Mouse (Mus musculus) midbrain, embryonic 14.5 days (tissue): Measurements from ENCODE around the gene Slc35b2. TPM values are rescaled to one million over a fixed set of nuclear protein-coding genes. Genes with fewer than 3 reads are reported as not detected.

Experiments used
- ATAC-seq: fragments of 200-750 bp; cut with Nextera tagmentation; 2 replicates; pipeline ENCODE4 v1.8.0; 2017; ENCODE audit warnings: moderate number of reproducible peaks, moderate library complexity; ENCODE audit not compliant: low FRiP score, low TSS enrichment
- DNase-seq: peaks from one replicate; pipeline ENCODE4 v3.0.0-alpha.2; 2015
- H3K27ac ChIP-seq: fragments of 300-500 bp; sonication (generic); replicated peaks from 2 replicates; pipeline ENCODE4 v1.5.1; 2014; ENCODE audit warnings: mild to moderate bottlenecking, low read depth, low read length, moderate library complexity
- H3K27me3 ChIP-seq: fragments of 300-500 bp; sonication (generic); 2 replicates; pipeline ENCODE4 v1.6.1; 2014; ENCODE audit warnings: low read length, control low read depth, mixed read lengths; ENCODE audit not compliant: control insufficient read depth, insufficient read depth
- H3K36me3 ChIP-seq: fragments of 300-500 bp; sonication (generic); 2 replicates; pipeline ENCODE4 v1.6.1; 2014; ENCODE audit warnings: low read length, control low read depth; ENCODE audit not compliant: control insufficient read depth, insufficient read depth
- H3K4me1 ChIP-seq: fragments of 300-500 bp; sonication (generic); 2 replicates; pipeline ENCODE4 v1.6.1; 2014; ENCODE audit warnings: mild to moderate bottlenecking, antibody characterized with exemption, low read length, control low read depth; ENCODE audit not compliant: control insufficient read depth, insufficient read depth
- H3K4me2 ChIP-seq: fragments of 300-500 bp; sonication (generic); 2 replicates; pipeline ENCODE4 v1.6.1; 2014; ENCODE audit warnings: mild to moderate bottlenecking, low read length, moderate library complexity
- H3K4me3 ChIP-seq: fragments of 300-500 bp; sonication (generic); replicated peaks from 2 replicates; pipeline ENCODE4 v1.5.1; 2014; ENCODE audit warnings: low read depth, low read length
- H3K9ac ChIP-seq: fragments of 300-500 bp; sonication (generic); replicated peaks from 2 replicates; pipeline ENCODE4 v1.6.1; 2014; ENCODE audit warnings: mild to moderate bottlenecking, low read length, moderate library complexity
- H3K9me3 ChIP-seq: fragments of 300-500 bp; sonication (generic); 2 replicates; pipeline ENCODE4 v1.6.1; 2016; ENCODE audit warnings: low read length, control low read depth, mixed read lengths; ENCODE audit not compliant: control insufficient read depth
- WGBS: fragments of 180-500 bp; shearing (Covaris S2); extraction: QIAGEN DNeasy Blood & Tissue Kit; methylation state at CpG from one replicate; pipeline ENCODE4 v1.1.7; 2014; 5-methylcytosine and 5-hydroxymethylcytosine counted together
- polyA plus RNA-seq: library from polyadenylated mRNA; unstranded; fragments of >200 nt; fragmentation: Nextera tagmentation; extraction: Ambion mirVana; gene quantifications from 2 replicates; pipeline ENCODE4 v1.2.1, GENCODE M21; 2014

Slc35b2 gene
- polyA plus RNA-seq, 1 experiment from 2014 or later: 77.1 TPM

DNA sequence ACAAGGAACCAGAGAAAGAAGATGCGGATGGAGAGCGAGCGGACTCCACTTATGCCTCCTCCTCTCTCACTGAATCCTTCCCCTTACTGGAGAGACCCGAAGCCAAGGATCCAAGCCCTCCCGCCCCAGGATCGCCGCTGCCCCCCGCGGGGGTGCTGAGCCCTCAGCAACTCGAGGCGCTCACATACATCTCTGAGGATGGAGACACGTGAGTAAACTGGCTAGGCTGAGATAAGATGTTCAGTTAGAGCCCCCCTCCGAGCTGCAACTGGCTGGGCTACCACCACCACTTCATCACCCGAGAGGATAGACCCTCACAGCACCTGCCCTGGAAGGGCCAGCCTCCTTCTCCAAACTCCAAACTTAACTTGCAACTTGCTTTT lies 7.6 kb upstream of the Slc35b2 start:
- Histone ChIP-seq H3K4me2 (peak overlapping the region; percentile 96), H3K27me3 (no peaks in the 10 kb centered on the region), H3K4me1 (peaks cover 14% of the 10 kb centered on the region; the same call in 1 of the 2 replicates), H3K9ac (peak overlapping the region; percentile 66), H3K27ac (no peak overlapping the region), H3K36me3 (no peaks in the 10 kb centered on the region), H3K4me3 (peak overlapping the region; percentile 59), H3K9me3 (no peaks in the 10 kb centered on the region)
- DNase-seq (no peak), ATAC-seq (no peak)
- 1% methylated on average over 14 of the region's 14 CpGs for WGBS

DNA sequence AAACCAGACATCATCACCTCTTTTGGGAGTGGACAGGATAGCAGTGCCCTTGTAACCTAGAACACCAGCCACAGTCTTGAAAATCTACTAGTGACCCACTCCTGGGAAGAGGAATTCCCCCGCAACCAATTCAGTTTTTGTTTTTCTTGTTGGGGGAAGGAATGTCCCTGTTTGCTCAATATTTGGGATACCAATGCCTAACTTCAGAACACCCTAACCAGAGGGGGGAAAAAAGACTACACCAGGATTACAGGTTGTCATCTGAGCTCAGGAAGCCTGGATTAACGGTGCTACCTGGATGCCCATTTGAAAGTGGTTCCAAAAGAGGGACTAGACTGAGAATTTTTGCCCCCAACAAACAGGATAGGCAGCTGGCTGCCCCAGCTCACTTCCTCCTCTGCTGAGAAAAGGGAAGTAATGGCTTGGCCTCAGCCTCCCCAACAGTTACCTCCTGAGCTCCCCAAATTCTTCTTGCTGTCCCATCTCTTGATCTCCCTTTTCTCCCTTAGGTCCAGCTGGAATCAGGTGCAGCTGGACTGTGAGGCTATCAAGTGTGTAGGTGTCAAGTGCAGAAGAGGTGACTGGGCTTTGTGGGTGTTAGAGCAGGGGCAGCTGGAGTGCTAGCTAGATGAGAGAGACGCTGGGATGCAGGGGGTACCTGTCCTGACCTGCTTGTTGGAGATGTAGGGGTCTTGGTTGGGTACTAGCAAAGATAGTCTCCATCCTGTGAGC lies 7.0 kb upstream of the Slc35b2 start:
- ATAC-seq (no peak), DNase-seq (no peak)
- H3K9me3 ChIP-seq: no peaks in the 10 kb centered on the region
- no peak overlapping the region for H3K9ac ChIP-seq
- H3K4me3 ChIP-seq: peak overlapping the region; percentile 59; the same call in 1 of the 2 replicates
- 74% methylated on average over 3 of the region's 3 CpGs for WGBS
- H3K27ac ChIP-seq: no peak overlapping the region
- peak overlapping the region; percentile 96 for H3K4me2 ChIP-seq
- H3K27me3 ChIP-seq: no peaks in the 10 kb centered on the region
- peaks cover 14% of the 10 kb centered on the region; the same call in 1 of the 2 replicates for H3K4me1 ChIP-seq
- no peaks in the 10 kb centered on the region for H3K36me3 ChIP-seq

DNA sequence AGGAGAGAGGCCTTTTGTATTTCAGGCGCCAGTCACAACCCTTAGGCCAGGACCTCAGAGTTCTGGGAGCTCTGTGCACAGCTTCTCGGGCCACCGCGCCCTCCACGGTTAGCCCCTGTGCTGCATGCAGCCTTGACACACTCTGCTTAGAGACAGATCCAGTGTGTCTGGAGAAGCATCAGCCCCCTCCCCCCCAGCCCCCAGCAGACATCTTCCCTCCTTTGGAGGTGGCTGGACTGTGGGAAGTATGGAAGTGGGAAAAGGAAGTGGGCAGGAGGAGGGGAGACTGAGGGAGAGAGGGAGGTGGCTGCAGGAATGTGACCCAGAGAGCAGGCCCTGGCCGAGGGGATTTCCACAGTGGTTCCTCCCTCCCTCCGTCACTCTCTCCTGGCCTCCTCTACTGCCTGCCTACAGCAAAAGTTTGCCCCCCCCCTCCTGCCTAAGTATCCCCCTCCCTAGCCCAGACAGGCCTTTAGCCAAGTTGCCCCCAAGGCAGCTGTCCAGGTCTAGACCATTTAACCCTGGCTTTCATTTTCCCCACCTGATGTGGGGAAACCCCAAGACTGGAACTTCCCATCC lies 6.3 kb upstream of the Slc35b2 start:
- WGBS: 69% methylated on average over 7 of the region's 7 CpGs
- Histone ChIP-seq H3K27ac (no peak overlapping the region), H3K4me3 (no peak overlapping the region), H3K9ac (no peak overlapping the region), H3K4me1 (peaks cover 10% of the 10 kb centered on the region; the same call in 1 of the 2 replicates), H3K9me3 (no peaks in the 10 kb centered on the region), H3K36me3 (no peaks in the 10 kb centered on the region), H3K27me3 (no peaks in the 10 kb centered on the region), H3K4me2 (no peak overlapping the region)
- DNase-seq: no peak
- ATAC-seq: no peak

DNA sequence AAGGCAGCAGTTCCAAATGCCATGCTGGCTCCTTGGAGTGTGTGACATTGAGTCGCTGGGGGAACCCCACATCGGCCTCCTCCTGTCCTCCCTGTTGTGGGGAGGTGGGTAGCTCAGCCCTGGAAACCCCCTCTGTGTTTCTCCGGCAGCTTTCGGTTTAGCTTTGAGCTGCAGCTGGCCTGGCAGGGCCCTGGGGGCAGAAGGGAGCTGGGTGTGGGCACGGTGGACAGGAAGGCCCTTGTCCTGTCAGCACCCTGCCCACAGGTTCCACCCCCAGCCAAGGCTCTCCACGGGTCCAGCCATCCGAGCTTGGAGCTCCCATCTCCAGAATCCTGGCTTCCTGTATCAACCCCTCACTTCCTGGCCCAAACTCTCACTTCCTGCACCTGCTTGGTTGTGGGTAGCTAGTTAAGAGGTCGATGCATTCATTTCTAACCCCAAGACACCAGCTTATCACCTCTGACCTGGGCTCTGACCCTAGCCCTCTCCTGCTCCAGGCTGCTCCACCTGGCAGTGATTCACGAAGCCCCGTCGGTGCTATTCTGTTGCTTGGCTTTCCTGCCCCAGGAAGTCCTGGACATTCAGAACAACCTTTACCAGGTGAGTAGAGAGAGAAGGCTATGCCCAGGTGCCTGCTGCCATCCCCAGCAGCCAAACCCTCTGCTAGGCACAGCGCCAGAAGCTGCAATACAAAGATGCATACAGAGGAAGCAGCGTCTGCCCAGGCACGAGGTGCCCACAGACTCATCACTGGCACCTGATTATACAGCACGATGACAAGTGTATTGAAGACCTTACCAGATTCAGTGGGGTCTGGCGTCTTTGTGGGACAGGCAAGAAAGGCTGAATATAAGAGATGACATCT lies 5.4 kb upstream of the Slc35b2 start:
- no peak overlapping the region for H3K9ac ChIP-seq
- DNase-seq: no peak
- H3K4me2 ChIP-seq: no peak overlapping the region
- no peaks in the 10 kb centered on the region for H3K27me3 ChIP-seq
- H3K9me3 ChIP-seq: no peaks in the 10 kb centered on the region
- no peak overlapping the region for H3K27ac ChIP-seq
- H3K4me1 ChIP-seq: peaks cover 10% of the 10 kb centered on the region; the same call in 1 of the 2 replicates
- WGBS: 77% methylated on average over 16 of the region's 16 CpGs
- no peaks in the 10 kb centered on the region for H3K36me3 ChIP-seq
- no peak overlapping the region for H3K4me3 ChIP-seq
- no peak for ATAC-seq

DNA sequence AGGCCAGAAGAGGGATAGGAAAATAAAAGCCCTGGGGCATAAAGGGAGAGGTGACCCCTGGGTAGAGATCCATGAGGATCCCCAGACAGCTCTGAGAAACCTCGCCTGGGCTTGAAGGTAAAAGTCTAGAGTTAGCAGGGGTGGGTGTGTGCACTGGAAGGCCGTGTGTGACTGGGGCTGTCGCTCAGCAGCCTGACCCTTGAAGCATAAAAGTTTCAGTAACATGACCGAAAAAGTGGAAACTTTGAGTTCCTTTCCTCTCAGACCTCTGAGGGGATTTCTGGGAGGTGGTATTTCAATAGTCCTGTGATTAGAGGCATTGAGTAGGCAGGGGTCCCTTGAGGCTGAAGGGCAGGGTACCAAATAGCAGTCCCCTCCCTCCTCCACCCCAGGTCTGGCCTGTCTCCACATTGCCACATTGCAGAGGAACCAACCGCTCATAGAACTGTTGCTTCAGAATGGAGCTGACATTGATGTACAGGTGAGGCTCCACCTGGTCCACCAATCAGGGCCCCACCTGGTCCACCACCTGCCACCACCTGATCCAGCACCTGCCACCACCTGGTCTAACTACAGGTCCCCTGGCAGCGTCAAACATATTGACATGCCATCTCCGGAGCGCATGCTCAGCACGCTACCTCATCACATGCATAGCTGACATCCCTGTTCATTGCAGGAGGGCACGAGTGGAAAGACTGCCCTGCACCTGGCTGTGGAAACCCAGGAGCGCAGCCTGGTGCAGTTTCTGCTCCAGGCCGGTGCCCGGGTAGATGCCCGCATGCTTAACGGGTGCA lies 3.7 kb upstream of the Slc35b2 start:
- H3K27me3 ChIP-seq: no peaks in the 10 kb centered on the region
- WGBS: 84% methylated on average over 15 of the region's 15 CpGs
- no peak overlapping the region for H3K27ac ChIP-seq
- DNase-seq (no peak), ATAC-seq (no peak)
- no peak overlapping the region for H3K4me3 ChIP-seq
- H3K9me3 ChIP-seq: no peaks in the 10 kb centered on the region
- H3K9ac ChIP-seq: no peak overlapping the region
- peaks cover 16% of the 10 kb centered on the region for H3K4me1 ChIP-seq
- no peak overlapping the region for H3K4me2 ChIP-seq
- no peaks in the 10 kb centered on the region for H3K36me3 ChIP-seq

DNA sequence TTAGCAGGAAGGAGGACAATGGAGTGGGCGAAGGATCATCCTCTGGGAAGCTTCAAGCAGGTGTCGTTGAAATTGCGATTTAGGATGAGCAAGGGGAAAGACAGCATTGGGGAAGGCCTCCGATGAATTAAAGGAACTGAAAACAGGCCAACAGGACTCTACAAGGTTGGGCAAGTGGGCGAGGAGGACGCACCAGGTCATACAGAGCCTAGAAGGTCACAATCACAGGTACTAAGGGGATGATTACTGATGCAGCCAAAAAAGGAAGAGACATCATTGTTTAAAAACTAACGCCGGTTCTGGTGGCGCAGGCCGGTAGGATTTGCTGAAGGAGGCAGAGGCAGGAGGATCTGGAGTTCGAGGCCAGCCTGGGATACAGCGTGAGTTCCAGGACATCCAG lies 458 bp upstream of the Slc35b2 start:
- H3K4me1 ChIP-seq: peaks cover 8% of the 10 kb centered on the region
- ATAC-seq: no peak
- H3K9me3 ChIP-seq: no peaks in the 10 kb centered on the region
- H3K27ac ChIP-seq: no peak overlapping the region
- H3K4me2 ChIP-seq: no peak overlapping the region
- no peak overlapping the region for H3K9ac ChIP-seq
- DNase-seq: no peak
- H3K36me3 ChIP-seq: peaks cover 25% of the 10 kb centered on the region
- no peak overlapping the region for H3K4me3 ChIP-seq
- no peaks in the 10 kb centered on the region for H3K27me3 ChIP-seq
- WGBS: 80% methylated on average over 12 of the region's 12 CpGs

DNA sequence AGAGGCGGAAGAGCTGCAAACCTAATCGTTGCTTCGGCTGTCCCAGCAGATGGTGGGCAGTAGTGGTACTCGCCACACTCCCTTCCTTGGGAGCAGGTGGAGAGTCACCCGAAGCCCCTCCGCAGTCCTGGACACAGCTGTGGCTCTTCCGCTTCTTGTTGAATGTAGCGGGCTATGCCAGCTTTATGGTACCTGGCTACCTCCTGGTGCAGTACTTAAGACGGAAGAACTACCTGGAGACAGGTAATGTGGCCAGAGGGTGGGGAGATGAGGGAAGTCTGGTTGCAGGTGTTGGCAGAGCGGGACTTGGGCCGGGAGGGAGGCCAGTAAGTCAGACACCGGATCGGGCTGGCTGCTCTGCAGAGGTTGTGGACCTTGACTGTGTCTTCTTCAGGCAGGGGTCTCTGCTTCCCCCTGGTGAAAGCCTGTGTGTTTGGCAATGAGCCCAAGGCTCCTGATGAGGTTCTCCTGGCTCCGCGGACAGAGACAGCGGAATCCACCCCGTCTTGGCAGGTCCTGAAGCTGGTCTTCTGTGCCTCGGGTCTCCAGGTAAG lies 934 bp downstream of the Slc35b2 start:
- peak overlapping the region; percentile 95 for H3K4me2 ChIP-seq
- peak overlapping the region; percentile 78 for H3K4me3 ChIP-seq
- peak overlapping the region; percentile 86 for H3K9ac ChIP-seq
- DNase-seq: no peak
- peaks cover 8% of the 10 kb centered on the region for H3K4me1 ChIP-seq
- H3K27ac ChIP-seq: peak overlapping the region; percentile 82
- WGBS: 8% methylated on average over 18 of the region's 18 CpGs
- no peak; the same call in 1 of the 2 replicates for ATAC-seq
- peaks cover 39% of the 10 kb centered on the region for H3K36me3 ChIP-seq
- no peaks in the 10 kb centered on the region for H3K9me3 ChIP-seq
- H3K27me3 ChIP-seq: no peaks in the 10 kb centered on the region

DNA sequence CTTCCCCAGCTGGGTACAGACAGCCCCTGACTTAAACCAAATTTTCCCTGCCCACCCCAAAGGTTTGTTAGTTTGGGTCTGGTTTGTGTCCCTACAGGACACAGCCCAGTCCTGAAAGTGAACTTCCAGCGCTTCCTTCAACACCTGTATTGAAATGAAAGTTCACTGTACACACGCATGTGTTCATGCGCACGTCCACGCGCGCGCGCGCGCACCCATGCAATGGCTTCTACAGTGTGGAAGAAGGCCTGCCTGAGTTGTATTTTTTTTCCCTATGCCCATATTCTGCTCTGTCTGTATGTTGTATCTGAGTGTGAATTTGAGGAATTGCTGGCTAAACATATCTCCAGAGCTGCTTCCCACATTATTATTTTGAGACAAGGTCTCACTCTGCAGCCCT lies 1.4 kb downstream of the Slc35b2 start:
- peak overlapping the region; percentile 78 for H3K4me3 ChIP-seq
- H3K27me3 ChIP-seq: no peaks in the 10 kb centered on the region
- no peaks in the 10 kb centered on the region for H3K9me3 ChIP-seq
- no peak for DNase-seq
- H3K36me3 ChIP-seq: peaks cover 44% of the 10 kb centered on the region
- H3K9ac ChIP-seq: peak overlapping the region; percentile 86; the same call in 1 of the 2 replicates
- peak overlapping the region; percentile 95 for H3K4me2 ChIP-seq
- 96% methylated on average over 11 of the region's 11 CpGs for WGBS
- H3K4me1 ChIP-seq: peaks cover 8% of the 10 kb centered on the region
- H3K27ac ChIP-seq: no peak overlapping the region
- no peak for ATAC-seq
